Mouse (Mus musculus) stomach, embryonic 16.5 days (tissue): ENCODE results near the gene Npepps. TPM values are rescaled to one million over a fixed set of nuclear protein-coding genes. Genes with fewer than 3 reads are reported as not detected.
"Not testable (repeated sequence)": the region's sequence is repeated elsewhere in the genome, so short reads cannot be mapped to it uniquely, and the experiment has no call there.

Source experiments
- ATAC-seq: fragments of 200-750 bp; cut with Nextera tagmentation; 2 replicates; pipeline ENCODE4 v1.8.0; 2017; ENCODE audit warnings: moderate number of reproducible peaks, moderate TSS enrichment; ENCODE audit not compliant: insufficient read depth, low FRiP score
- H3K27ac ChIP-seq: fragments of 300-500 bp; sonication (generic); 2 replicates; pipeline ENCODE4 v1.5.1; 2014; ENCODE audit warnings: low read length
- H3K27me3 ChIP-seq: fragments of 300-500 bp; sonication (generic); 2 replicates; pipeline ENCODE4 v1.6.1; 2014; ENCODE audit warnings: low read length, control low read depth, mixed read lengths; ENCODE audit not compliant: control insufficient read depth, insufficient read depth
- H3K36me3 ChIP-seq: fragments of 300-500 bp; sonication (generic); 2 replicates; pipeline ENCODE4 v1.6.1; 2014; ENCODE audit warnings: low read length; ENCODE audit not compliant: control insufficient read depth, insufficient read depth
- H3K4me1 ChIP-seq: fragments of 300-500 bp; sonication (generic); 2 replicates; pipeline ENCODE4 v1.6.1; 2014; ENCODE audit warnings: low read length, control low read depth, mixed read lengths; ENCODE audit not compliant: control insufficient read depth, insufficient read depth
- H3K4me2 ChIP-seq: fragments of 300-500 bp; sonication (generic); 2 replicates; pipeline ENCODE4 v1.6.1; 2014; ENCODE audit warnings: low read depth, low read length, mixed read lengths
- H3K4me3 ChIP-seq: fragments of 300-500 bp; sonication (generic); replicated peaks from 2 replicates; pipeline ENCODE4 v1.5.1; 2014; ENCODE audit warnings: mild to moderate bottlenecking, low read length
- H3K9ac ChIP-seq: fragments of 300-500 bp; sonication (generic); 2 replicates; pipeline ENCODE4 v1.6.1; 2014; ENCODE audit warnings: low read length
- H3K9me3 ChIP-seq: fragments of 300-500 bp; sonication (generic); replicated peaks from 2 replicates; pipeline ENCODE4 v1.6.1; 2016; ENCODE audit warnings: low read length, control low read depth; ENCODE audit not compliant: control insufficient read depth
- WGBS: fragments of 180-500 bp; shearing (Covaris S2); extraction: QIAGEN DNeasy Blood & Tissue Kit; methylation state at CpG from one replicate; pipeline ENCODE4 v1.1.7; 2014; 5-methylcytosine and 5-hydroxymethylcytosine counted together
- polyA plus RNA-seq: library from polyadenylated mRNA; unstranded; fragments of >200 nt; fragmentation: Nextera tagmentation; extraction: Ambion mirVana; gene quantifications from 2 replicates; pipeline ENCODE4 v1.2.1, GENCODE M21; 2015

Npepps gene
- polyA plus RNA-seq, result 94.7 and 95.8 TPM in 2 replicates

- H3K9me3 ChIP-seq, result no peaks in the 10 kb centered on the region
- WGBS, result under 1% methylated on average over 51 of the region's 83 CpGs
- ATAC-seq, result peak; percentile 81
- H3K27me3 ChIP-seq, result no peaks in the 10 kb centered on the region
- H3K27ac ChIP-seq, result peak within 1 kb of the TSS; percentile 98
- peaks cover 15% of the 10 kb centered on the region; the same call in 1 of the 2 replicates for H3K4me1 ChIP-seq
- peak within 1 kb of the TSS; percentile 68 for H3K4me2 ChIP-seq
- no peaks in the 10 kb centered on the region for H3K36me3 ChIP-seq
- H3K9ac ChIP-seq, result peak within 1 kb of the TSS; percentile 100
- peak within 1 kb of the TSS; percentile 100 for H3K4me3 ChIP-seq
These were observed at the start of gene Npepps for GRCm38 (mm10) chr11:97280216-97280861. Npepps (minus strand) TSS chr11:97280638.

GRCm38 (mm10) chr11:97328148-97328547 is 47.7 kb upstream of the Npepps start:
- peaks cover 31% of the 10 kb centered on the region for H3K36me3 ChIP-seq
- H3K4me1 ChIP-seq, result 0 out of 2 replicates have a peak, but pooled peaks cover 2% of the 10 kb centered on the region
- no peak overlapping the region for H3K27ac ChIP-seq
- H3K4me2 ChIP-seq, result no peak overlapping the region
- ATAC-seq, result 0 out of 2 replicates have a peak, but pooled peaks have one; percentile 37
- H3K9ac ChIP-seq, result no peak overlapping the region
- no peak overlapping the region for H3K4me3 ChIP-seq
- H3K27me3 ChIP-seq, result no peaks in the 10 kb centered on the region
- H3K9me3 ChIP-seq, result no peaks in the 10 kb centered on the region
- 18% methylated on average over 9 of the region's 9 CpGs for WGBS

GRCm38 (mm10) chr11:97325224-97325623 is 44.8 kb upstream of the Npepps start:
- Histone ChIP-seq H3K27ac (no peak overlapping the region), H3K4me2 (no peak overlapping the region), H3K4me3 (no peak overlapping the region), H3K4me1 (no peaks in the 10 kb centered on the region), H3K27me3 (no peaks in the 10 kb centered on the region), H3K36me3 (peaks cover 35% of the 10 kb centered on the region), H3K9ac (no peak overlapping the region), H3K9me3 (no peaks in the 10 kb centered on the region)
- ATAC-seq, result no peak
- 73% methylated on average over 1 of the region's 1 CpGs for WGBS

GRCm38 (mm10) chr11:97321894-97322600 is 41.6 kb upstream of the Npepps start:
- not testable (repeated sequence) for H3K9ac ChIP-seq, H3K4me2 ChIP-seq, H3K27me3 ChIP-seq, ATAC-seq, H3K4me1 ChIP-seq, H3K27ac ChIP-seq, H3K4me3 ChIP-seq, H3K9me3 ChIP-seq
- H3K36me3 ChIP-seq, result peaks cover 20% of the 10 kb centered on the region
- WGBS, result 88% methylated on average over 8 of the region's 8 CpGs

GRCm38 (mm10) chr11:97321197-97321596 is 40.8 kb upstream of the Npepps start:
- ATAC-seq, result no peak
- Histone ChIP-seq H3K9ac (no peak overlapping the region), H3K9me3 (no peaks in the 10 kb centered on the region), H3K4me1 (no peaks in the 10 kb centered on the region; the same call in 1 of the 2 replicates), H3K4me3 (no peak overlapping the region), H3K27ac (no peak overlapping the region), H3K4me2 (no peak overlapping the region), H3K36me3 (peaks cover 13% of the 10 kb centered on the region), H3K27me3 (no peaks in the 10 kb centered on the region)
- 94% methylated on average over 8 of the region's 8 CpGs for WGBS

- H3K4me1 ChIP-seq, result peaks cover 5% of the 10 kb centered on the region
- whole genome bisulfite sequencing, result under 1% methylated on average over 50 of the region's 50 CpGs
- peak within 1 kb of the TSS; percentile 76 for H3K27ac ChIP-seq
- peak within 1 kb of the TSS; percentile 65 for H3K4me3 ChIP-seq
- peak; percentile 94 for ATAC-seq
- no peaks in the 10 kb centered on the region for H3K9me3 ChIP-seq
- peak within 1 kb of the TSS; percentile 77 for H3K9ac ChIP-seq
- H3K36me3 ChIP-seq, result no peaks in the 10 kb centered on the region
- peak within 1 kb of the TSS; percentile 70 for H3K4me2 ChIP-seq
- no peaks in the 10 kb centered on the region for H3K27me3 ChIP-seq
These were observed 35.4 kb upstream of the Npepps start, which contains the start of gene Mrpl45 for GRCm38 (mm10) chr11:97315504-97316503. Mrpl45 (plus strand) TSS chr11:97315716.

- no peak for ATAC-seq
- Histone ChIP-seq H3K27me3 (no peaks in the 10 kb centered on the region), H3K4me1 (peaks cover 8% of the 10 kb centered on the region), H3K4me3 (peak overlapping the region; percentile 65), H3K9ac (no peak overlapping the region), H3K4me2 (peak overlapping the region; percentile 55), H3K27ac (peak overlapping the region; percentile 76), H3K36me3 (no peaks in the 10 kb centered on the region), H3K9me3 (no peaks in the 10 kb centered on the region)
- 38% methylated on average over 8 of the region's 8 CpGs for WGBS
These were observed 34.5 kb upstream of the Npepps start for GRCm38 (mm10) chr11:97314751-97315503.

GRCm38 (mm10) chr11:97314110-97314509 is 33.7 kb upstream of the Npepps start:
- no peak for ATAC-seq
- 97% methylated on average over 3 of the region's 3 CpGs for WGBS
- no peaks in the 10 kb centered on the region for H3K36me3 ChIP-seq

More at GRCm38 (mm10) chr11:97314110-97314509, 33.7 kb upstream of the Npepps start:
- Histone ChIP-seq H3K4me2 (no peak overlapping the region), H3K4me1 (peaks cover 14% of the 10 kb centered on the region), H3K27me3 (no peaks in the 10 kb centered on the region), H3K9ac (no peak overlapping the region), H3K27ac (no peak overlapping the region), H3K4me3 (no peak overlapping the region), H3K9me3 (no peaks in the 10 kb centered on the region)
